Mouse (Mus musculus) heart, postnatal 36 days (tissue): ENCODE results near the gene Slc13a5. TPM values are rescaled to one million over a fixed set of nuclear protein-coding genes. Genes with fewer than 3 reads are reported as not detected.

Source experiments
- DNase-seq, 2 experiments: peaks; one replicate each; pipeline ENCODE4 v3.0.0; 2021 to 2022
- intact Hi-C: fragments of 180-260 bp; cut with DNase I; formaldehyde crosslinking; loops from one replicate; pipeline ENCODE4 v1.15.1; 2025
- total RNA-seq, 2 experiments: library from RNA; stranded (reverse); gene quantifications; 2 replicates each; pipeline ENCODE4 v1.2.3; 2021

The Slc13a5 gene
- total RNA-seq, result not detected

GRCm38 (mm10) chr11:72266960-72267560 lies at the start of gene Slc13a5:
Gene Slc13a5 (minus strand): TSS chr11:72267222.
- peak in 1 of 2 experiments; percentile 11 for DNase-seq
- intact Hi-C loops, result loop anchor here (2.0 kb wide), 1 partner anchor 42 kb away; no protein-coding TSS in a partner anchor

GRCm38 (mm10) chr11:72314151-72314895 lies 47.3 kb upstream of the Slc13a5 start, which contains the start of gene Fbxo39:
Gene Fbxo39 (plus strand): TSS chr11:72314444.
- no peak for DNase-seq
- intact Hi-C loops, result no loop called here

- intact Hi-C loops, result no loop called here
- DNase-seq, result no peak
Measured at GRCm38 (mm10) chr11:72311355-72312001, 44.5 kb upstream of the Slc13a5 start.

- intact Hi-C loops, result no loop called here
- DNase-seq, result no peak
Measured at GRCm38 (mm10) chr11:72310491-72310890, 43.5 kb upstream of the Slc13a5 start.

- no peak for DNase-seq
- intact Hi-C loops, result no loop called here
Measured at GRCm38 (mm10) chr11:72308982-72309381, 42.0 kb upstream of the Slc13a5 start.

- intact Hi-C loops, result no loop called here
- DNase-seq, result no peak
Measured at GRCm38 (mm10) chr11:72307461-72307860, 40.4 kb upstream of the Slc13a5 start.

GRCm38 (mm10) chr11:72302230-72302629 lies 35.2 kb upstream of the Slc13a5 start:
- intact Hi-C loops, result no loop called here
- DNase-seq, result peak; percentile 53 to 59

GRCm38 (mm10) chr11:72301334-72301733 lies 34.3 kb upstream of the Slc13a5 start, which contains the start of gene Xaf1:
Gene Xaf1 (plus strand): TSS chr11:72301629.
- intact Hi-C loops, result no loop called here
- peak; percentile 71 to 75 for DNase-seq

- intact Hi-C loops, result no loop called here
Measured at GRCm38 (mm10) chr11:72293116-72293515, 26.1 kb upstream of the Slc13a5 start.

GRCm38 (mm10) chr11:72287543-72287942 lies 20.5 kb upstream of the Slc13a5 start:
- intact Hi-C loops, result no loop called here

More at GRCm38 (mm10) chr11:72293116-72293515, 26.1 kb upstream of the Slc13a5 start:
- no peak for DNase-seq

GRCm38 (mm10) chr11:72287126-72287525 lies 20.1 kb upstream of the Slc13a5 start:
- DNase-seq, result no peak
- intact Hi-C loops, result no loop called here

More at GRCm38 (mm10) chr11:72287543-72287942, 20.5 kb upstream of the Slc13a5 start:
- no peak for DNase-seq

- no peak for DNase-seq
- intact Hi-C loops, result no loop called here
Measured at GRCm38 (mm10) chr11:72286651-72287050, 19.6 kb upstream of the Slc13a5 start.

- intact Hi-C loops, result no loop called here
- DNase-seq, result no peak
Measured at GRCm38 (mm10) chr11:72285971-72286480, 19.0 kb upstream of the Slc13a5 start.

- DNase-seq, result no peak
- intact Hi-C loops, result no loop called here
Measured at GRCm38 (mm10) chr11:72284532-72285182, 17.6 kb upstream of the Slc13a5 start.

GRCm38 (mm10) chr11:72283486-72284224 lies 16.6 kb upstream of the Slc13a5 start:
- intact Hi-C loops, result no loop called here
- no peak for DNase-seq

- intact Hi-C loops, result no loop called here
- no peak for DNase-seq
Measured at GRCm38 (mm10) chr11:72281852-72282400, 14.9 kb upstream of the Slc13a5 start.

GRCm38 (mm10) chr11:72281143-72281851 lies 14.3 kb upstream of the Slc13a5 start:
- intact Hi-C loops, result no loop called here

GRCm38 (mm10) chr11:72273341-72273740 lies 6.3 kb upstream of the Slc13a5 start:
- intact Hi-C loops, result no loop called here
- no peak for DNase-seq

More at GRCm38 (mm10) chr11:72281143-72281851, 14.3 kb upstream of the Slc13a5 start:
- DNase-seq, result no peak

- intact Hi-C loops, result no loop called here
Measured at GRCm38 (mm10) chr11:72271761-72272160, 4.7 kb upstream of the Slc13a5 start.

More at GRCm38 (mm10) chr11:72271761-72272160, 4.7 kb upstream of the Slc13a5 start:
- no peak for DNase-seq
